Mouse (Mus musculus) forebrain, embryonic 14.5 days (tissue): ENCODE data around the gene Blm. TPM values are rescaled to one million over a fixed set of nuclear protein-coding genes. Genes with fewer than 3 reads are reported as not detected.

Experiments used
- ATAC-seq: fragments of 200-750 bp; cut with Nextera tagmentation; 2 replicates; pipeline ENCODE4 v1.8.0; 2017; ENCODE audit warnings: mild to moderate bottlenecking, moderate library complexity
- DNase-seq: peaks from one replicate; pipeline ENCODE4 v3.0.0-alpha.2; 2015; ENCODE audit warnings: low spot score
- H3K27ac ChIP-seq: fragments of 300-500 bp; sonication (generic); 2 replicates; pipeline ENCODE4 v1.5.1; 2014; ENCODE audit warnings: low read depth, mild to moderate bottlenecking, control low read depth, low read length, moderate library complexity
- H3K27me3 ChIP-seq: fragments of 300-500 bp; sonication (generic); replicated peaks from 2 replicates; pipeline ENCODE4 v1.6.1; 2014; ENCODE audit warnings: low read length, control low read depth, mixed read lengths; ENCODE audit not compliant: control insufficient read depth, insufficient read depth
- H3K36me3 ChIP-seq: fragments of 300-500 bp; sonication (generic); 2 replicates; pipeline ENCODE4 v1.6.1; 2014; ENCODE audit warnings: low read length, control low read depth; ENCODE audit not compliant: control insufficient read depth, insufficient read depth
- H3K4me1 ChIP-seq: fragments of 300-500 bp; sonication (generic); 2 replicates; pipeline ENCODE4 v1.6.1; 2014; ENCODE audit warnings: antibody characterized with exemption, low read length, control low read depth; ENCODE audit not compliant: control insufficient read depth, insufficient read depth
- H3K4me2 ChIP-seq: fragments of 300-500 bp; sonication (generic); 2 replicates; pipeline ENCODE4 v1.6.1; 2014; ENCODE audit warnings: mild to moderate bottlenecking, control low read depth, low read length
- H3K4me3 ChIP-seq: fragments of 300-500 bp; sonication (generic); 2 replicates; pipeline ENCODE4 v1.5.1; 2014; ENCODE audit warnings: low read depth, low read length, control low read depth
- H3K9ac ChIP-seq: fragments of 300-500 bp; sonication (generic); 2 replicates; pipeline ENCODE4 v1.6.1; 2014; ENCODE audit warnings: mild to moderate bottlenecking, low read length, control low read depth, moderate library complexity
- H3K9me3 ChIP-seq: fragments of 300-500 bp; sonication (generic); replicated peaks from 2 replicates; pipeline ENCODE4 v1.6.1; 2016; ENCODE audit warnings: low read length, control low read depth, mixed read lengths; ENCODE audit not compliant: control insufficient read depth
- WGBS: fragments of 180-500 bp; shearing (Covaris S2); extraction: QIAGEN DNeasy Blood & Tissue Kit; methylation state at CpG from one replicate; pipeline ENCODE4 v1.1.7; 2014; 5-methylcytosine and 5-hydroxymethylcytosine counted together
- polyA plus RNA-seq: library from polyadenylated mRNA; unstranded; fragments of >200 nt; fragmentation: Nextera tagmentation; extraction: Ambion mirVana; gene quantifications from 2 replicates; pipeline ENCODE4 v1.2.1, GENCODE M21; 2014

Blm gene
- polyA plus RNA-seq, 1 experiment from 2014 or later, result 11.3 TPM

GRCm38 (mm10) chr7:80490351-80490750, 44.6 kb downstream of the Blm start:
- Histone ChIP-seq H3K4me2 (no peak overlapping the region), H3K36me3 (peaks cover 23% of the 10 kb centered on the region), H3K27ac (no peak overlapping the region), H3K9me3 (no peaks in the 10 kb centered on the region), H3K9ac (no peak overlapping the region), H3K4me1 (no peaks in the 10 kb centered on the region), H3K27me3 (no peaks in the 10 kb centered on the region), H3K4me3 (no peak overlapping the region)
- 100% methylated on average over 2 of the region's 2 CpGs for WGBS
- DNase-seq (no peak), ATAC-seq (no peak)

GRCm38 (mm10) chr7:80489445-80489844, 45.5 kb downstream of the Blm start:
- no peak overlapping the region for H3K27ac ChIP-seq
- no peaks in the 10 kb centered on the region for H3K9me3 ChIP-seq
- peaks cover 20% of the 10 kb centered on the region for H3K36me3 ChIP-seq
- no peak overlapping the region for H3K4me3 ChIP-seq
- H3K27me3 ChIP-seq, result no peaks in the 10 kb centered on the region
- WGBS, result 77% methylated on average over 1 of the region's 1 CpGs
- H3K4me2 ChIP-seq, result no peak overlapping the region
- no peak overlapping the region for H3K9ac ChIP-seq
- DNase-seq, result no peak
- H3K4me1 ChIP-seq, result no peaks in the 10 kb centered on the region
- no peak for ATAC-seq

DNA sequence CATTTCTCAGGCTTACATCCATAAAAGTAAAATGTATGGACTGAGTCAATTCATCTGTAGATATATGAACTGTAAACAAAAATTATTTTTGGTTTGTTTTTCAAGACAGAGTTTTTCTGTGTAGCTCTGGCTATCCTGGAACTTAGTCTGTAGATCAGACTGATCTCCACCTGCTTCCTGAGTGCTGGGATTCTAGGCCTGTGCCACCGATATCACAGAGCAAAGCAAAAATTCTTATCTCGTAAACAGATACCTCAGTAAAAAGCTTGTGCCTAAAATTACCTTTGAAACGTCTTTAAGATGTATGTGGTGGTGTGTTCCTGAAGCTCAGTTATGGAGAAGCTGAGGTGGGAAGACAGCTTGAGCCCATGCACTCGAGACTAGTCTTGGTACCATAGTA, 47.7 kb downstream of the Blm start:
- peaks cover 5% of the 10 kb centered on the region; the same call in 1 of the 2 replicates for H3K36me3 ChIP-seq
- no peaks in the 10 kb centered on the region for H3K9me3 ChIP-seq
- ATAC-seq, result no peak
- no peaks in the 10 kb centered on the region for H3K27me3 ChIP-seq
- no peak overlapping the region for H3K4me2 ChIP-seq
- H3K4me1 ChIP-seq, result no peaks in the 10 kb centered on the region
- 92% methylated on average over 4 of the region's 4 CpGs for WGBS
- DNase-seq, result no peak
- H3K27ac ChIP-seq, result no peak overlapping the region
- H3K4me3 ChIP-seq, result no peak overlapping the region
- H3K9ac ChIP-seq, result no peak overlapping the region

- H3K4me2 ChIP-seq, result no peak overlapping the region
- DNase-seq (no peak), ATAC-seq (no peak)
- H3K36me3 ChIP-seq, result 0 out of 2 replicates have a peak, but pooled peaks cover 17% of the 10 kb centered on the region
- 80% methylated on average over 7 of the region's 7 CpGs for WGBS
- no peaks in the 10 kb centered on the region for H3K27me3 ChIP-seq
- H3K4me3 ChIP-seq, result no peak overlapping the region
- no peak overlapping the region for H3K27ac ChIP-seq
- H3K4me1 ChIP-seq, result no peaks in the 10 kb centered on the region
- H3K9me3 ChIP-seq, result no peaks in the 10 kb centered on the region
- H3K9ac ChIP-seq, result no peak overlapping the region
Observed at GRCm38 (mm10) chr7:80480097-80480496, 54.8 kb downstream of the Blm start.

DNA sequence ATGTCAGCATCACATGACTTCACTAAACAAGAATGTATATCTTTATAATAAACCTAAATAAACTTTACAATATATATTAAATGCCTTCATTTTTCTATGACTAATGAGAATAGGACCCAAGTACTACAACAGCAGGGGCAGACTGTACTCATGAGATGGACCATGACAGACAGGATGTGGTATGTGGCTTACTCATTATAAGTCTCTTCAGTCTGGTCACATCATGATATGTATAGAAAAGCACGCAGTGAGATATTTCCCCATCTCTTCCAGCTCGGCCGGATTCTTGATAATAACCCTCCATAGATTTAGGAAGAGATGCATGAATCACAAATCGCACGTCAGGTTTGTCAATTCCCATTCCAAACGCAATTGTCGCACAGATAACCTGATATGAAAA, 61.1 kb downstream of the Blm start:
- Histone ChIP-seq H3K4me3 (no peak overlapping the region), H3K36me3 (peaks cover 26% of the 10 kb centered on the region; the same call in 1 of the 2 replicates), H3K9ac (no peak overlapping the region), H3K4me1 (no peaks in the 10 kb centered on the region), H3K27ac (no peak overlapping the region), H3K9me3 (no peaks in the 10 kb centered on the region), H3K4me2 (no peak overlapping the region), H3K27me3 (no peaks in the 10 kb centered on the region)
- 94% methylated on average over 7 of the region's 7 CpGs for WGBS
- DNase-seq, result no peak
- no peak for ATAC-seq

- peaks cover 25% of the 10 kb centered on the region for H3K36me3 ChIP-seq
- ATAC-seq, result no peak
- WGBS, result 96% methylated on average over 2 of the region's 2 CpGs
Observed at GRCm38 (mm10) chr7:80468851-80469250, 66.1 kb downstream of the Blm start.

DNA sequence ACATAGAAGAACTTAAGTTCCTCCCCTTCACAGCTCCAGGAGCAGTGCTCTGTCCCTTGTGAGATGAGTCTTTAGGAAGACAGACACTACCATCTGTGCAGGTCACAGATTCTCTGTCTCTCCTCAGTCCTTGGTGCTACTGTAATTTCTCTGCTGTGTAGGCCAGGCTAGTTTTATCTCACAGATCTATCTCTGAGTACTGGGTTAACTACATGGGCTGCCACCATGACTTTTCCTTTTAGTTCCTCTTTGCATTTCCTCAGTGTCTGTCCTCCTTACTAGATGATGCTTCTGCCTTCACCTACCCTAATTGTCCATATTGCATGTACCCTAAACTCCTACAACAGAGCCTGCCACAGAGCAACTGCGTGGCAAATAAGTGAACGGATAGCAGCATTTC, 67.6 kb downstream of the Blm start:
- Histone ChIP-seq H3K4me1 (no peaks in the 10 kb centered on the region), H3K9me3 (no peaks in the 10 kb centered on the region), H3K27ac (no peak overlapping the region), H3K36me3 (peaks cover 25% of the 10 kb centered on the region), H3K9ac (no peak overlapping the region), H3K4me2 (no peak overlapping the region), H3K4me3 (no peak overlapping the region), H3K27me3 (no peaks in the 10 kb centered on the region)
- WGBS, result 96% methylated on average over 2 of the region's 2 CpGs
- ATAC-seq, result no peak
- no peak for DNase-seq

More at GRCm38 (mm10) chr7:80468851-80469250, 66.1 kb downstream of the Blm start:
- Histone ChIP-seq H3K9me3 (no peaks in the 10 kb centered on the region), H3K4me3 (no peak overlapping the region), H3K9ac (no peak overlapping the region), H3K4me2 (no peak overlapping the region), H3K4me1 (no peaks in the 10 kb centered on the region), H3K27ac (no peak overlapping the region), H3K27me3 (no peaks in the 10 kb centered on the region)
- no peak for DNase-seq

DNA sequence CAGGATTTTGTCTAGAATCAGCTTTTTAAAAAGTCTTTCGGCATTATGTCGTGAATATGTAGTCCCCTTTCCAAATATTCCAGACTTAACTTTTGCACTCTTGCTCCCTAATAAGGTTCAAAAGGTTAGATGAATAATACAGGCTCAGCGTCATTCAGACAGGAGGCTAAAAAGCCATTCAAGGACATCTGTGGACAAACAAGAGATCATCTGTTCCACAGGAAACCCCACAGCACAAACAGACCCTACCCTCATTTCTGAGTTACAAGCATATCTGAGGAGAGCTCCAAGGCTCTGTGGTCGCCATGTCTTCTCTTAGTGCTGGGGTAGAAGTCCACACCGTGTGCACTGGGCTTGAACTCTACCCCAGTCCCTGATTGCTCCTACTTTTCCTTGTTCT, 70.1 kb downstream of the Blm start:
- WGBS, result 89% methylated on average over 5 of the region's 5 CpGs
- Histone ChIP-seq H3K4me1 (no peaks in the 10 kb centered on the region), H3K27me3 (no peaks in the 10 kb centered on the region), H3K36me3 (peaks cover 32% of the 10 kb centered on the region), H3K9ac (no peak overlapping the region), H3K4me3 (no peak overlapping the region), H3K27ac (no peak overlapping the region), H3K9me3 (no peaks in the 10 kb centered on the region), H3K4me2 (no peak overlapping the region)
- ATAC-seq (no peak), DNase-seq (no peak)

DNA sequence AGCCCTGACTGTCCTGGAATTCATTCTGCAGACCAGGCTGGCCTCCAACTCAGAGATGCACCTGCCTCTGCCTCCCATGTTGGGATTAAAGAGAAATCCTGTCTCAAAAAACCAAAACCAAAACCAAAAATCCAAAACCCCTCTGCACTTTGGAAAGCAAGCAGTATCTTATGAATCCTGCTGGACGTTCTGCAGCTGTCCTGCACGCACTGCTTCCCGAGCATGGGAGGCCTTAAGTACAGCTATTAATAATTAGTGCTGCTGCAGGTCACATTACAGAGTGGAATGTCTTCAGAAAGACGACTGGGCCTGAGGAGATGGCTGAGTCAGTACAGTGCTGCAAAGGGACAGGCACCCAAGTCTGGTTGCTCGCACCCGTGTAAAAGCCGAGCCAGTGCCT, 73.0 kb downstream of the Blm start:
- Histone ChIP-seq H3K36me3 (peaks cover 27% of the 10 kb centered on the region), H3K4me2 (no peak overlapping the region), H3K9me3 (no peaks in the 10 kb centered on the region), H3K4me3 (no peak overlapping the region), H3K9ac (no peak overlapping the region), H3K27ac (no peak overlapping the region), H3K27me3 (no peaks in the 10 kb centered on the region), H3K4me1 (no peaks in the 10 kb centered on the region)
- no peak for ATAC-seq
- WGBS, result 92% methylated on average over 7 of the region's 7 CpGs
- DNase-seq, result no peak
